In genomic region chr3:145725078-145725477, GRCm38 (mm10) we compare ENCODE assay signal across 21 mouse cellular contexts. TPM values are rescaled to one million over a fixed set of nuclear protein-coding genes. Genes with fewer than 3 reads are reported as not detected.
DNase-seq lines count a peak whose midpoint lies in the region; ATAC-seq and TF ChIP-seq lines count a peak whose summit lies in the region.
"Had no signal": no experiment of that assay in that cellular context is flagged by ENCODE, and none has a peak within 500 bp of the region (broad histone marks: within the 10 kb centered on the region; RNA-seq: fewer than 3 reads in every experiment).

No protein-coding gene starts in this region.

- no peaks in the 10 kb centered on the region for H3K9me3 ChIP-seq in hindbrain, postnatal 0 days (ENCODE audit: low read length)
- no peaks in the 10 kb centered on the region for H3K9me3 ChIP-seq in hindbrain, embryonic 16.5 days (ENCODE audit: control insufficient read depth, low read length)
- no peaks in the 10 kb centered on the region for H3K9me3 ChIP-seq in midbrain, postnatal 0 days (ENCODE audit: low read length)
- H3K9me3 ChIP-seq in midbrain, embryonic 16.5 days (replicated peaks; ENCODE audit: control insufficient read depth, low read length, poor library complexity, severe bottlenecking) = no peaks in the 10 kb centered on the region
- H3K9me3 ChIP-seq: embryonic facial prominence, embryonic 15.5 days; forebrain, embryonic 10.5 days; heart, embryonic 10.5 days; hindbrain, embryonic 15.5 days; limb, embryonic 10.5 days had no signal

- H3K36me3 ChIP-seq in hindbrain, postnatal 0 days (ENCODE audit: insufficient read depth, low read length) = no peaks in the 10 kb centered on the region
- no peaks in the 10 kb centered on the region for H3K36me3 ChIP-seq in hindbrain, embryonic 16.5 days (ENCODE audit: control insufficient read depth, insufficient read depth, low read length)
- no peaks in the 10 kb centered on the region for H3K36me3 ChIP-seq in midbrain, postnatal 0 days (ENCODE audit: insufficient read depth, low read length)
- no peaks in the 10 kb centered on the region for H3K36me3 ChIP-seq in midbrain, embryonic 16.5 days (ENCODE audit: control insufficient read depth, insufficient read depth, low read length)
- H3K36me3 ChIP-seq: embryonic facial prominence, embryonic 15.5 days; forebrain, embryonic 10.5 days; heart, embryonic 10.5 days; hindbrain, embryonic 15.5 days; limb, embryonic 10.5 days had no signal

- no peak overlapping the region for H3K9ac ChIP-seq in hindbrain, postnatal 0 days (replicated peaks; ENCODE audit: low read length)
- H3K9ac ChIP-seq in hindbrain, embryonic 16.5 days (ENCODE audit: low read depth, low read length) = no peak overlapping the region
- H3K9ac ChIP-seq in midbrain, postnatal 0 days (replicated peaks; ENCODE audit: low read length, poor library complexity, severe bottlenecking) = no peak overlapping the region
- no peak overlapping the region for H3K9ac ChIP-seq in midbrain, embryonic 16.5 days (ENCODE audit: low read depth, low read length)
- H3K9ac ChIP-seq: embryonic facial prominence, embryonic 15.5 days; hindbrain, embryonic 15.5 days; liver, embryonic 14.5 days had no signal

- no peak overlapping the region for H3K4me2 ChIP-seq in hindbrain, postnatal 0 days (ENCODE audit: low read depth, low read length)
- H3K4me2 ChIP-seq in hindbrain, embryonic 16.5 days (ENCODE audit: low read length) = no peak overlapping the region
- H3K4me2 ChIP-seq in midbrain, postnatal 0 days (ENCODE audit: low read depth, low read length, poor library complexity, severe bottlenecking) = no peak overlapping the region
- H3K4me2 ChIP-seq in midbrain, embryonic 16.5 days (ENCODE audit: low read length) = no peak overlapping the region
- H3K4me2 ChIP-seq: embryonic facial prominence, embryonic 15.5 days; hindbrain, embryonic 15.5 days had no signal

- H3K4me3 ChIP-seq in hindbrain, postnatal 0 days (ENCODE audit: low read length) = no peak overlapping the region
- no peak overlapping the region for H3K4me3 ChIP-seq in hindbrain, embryonic 16.5 days (ENCODE audit: low read length)
- H3K4me3 ChIP-seq in layer of hippocampus, adult 2 months = no peak overlapping the region
- no peak overlapping the region for H3K4me3 ChIP-seq in midbrain, postnatal 0 days (ENCODE audit: low read depth, low read length)
- H3K4me3 ChIP-seq in midbrain, embryonic 16.5 days (ENCODE audit: low read depth, low read length) = no peak overlapping the region
- H3K4me3 ChIP-seq: embryonic facial prominence, embryonic 15.5 days; forebrain, embryonic 10.5 days; heart, embryonic 10.5 days; hindbrain, embryonic 15.5 days; limb, embryonic 10.5 days had no signal

- peak; percentile 23 for TF ChIP-seq CTCF in hindbrain, postnatal 0 days (IDR thresholded peaks at IDR 0.05; ENCODE audit: low read depth)
- TF ChIP-seq CTCF in layer of hippocampus, adult 2 months (conservative IDR thresholded peaks at IDR 0.05) = peak; percentile 48
- TF ChIP-seq CTCF in midbrain, postnatal 0 days (IDR thresholded peaks at IDR 0.05) = peak; percentile 30; the same call in 1 of the 2 replicates

- no peak for DNase-seq in hindbrain, postnatal 0 days (ENCODE audit: low spot score)
- DNase-seq in layer of hippocampus, adult 2 months (ENCODE audit: low spot score in 2 of 2) = no peak
- DNase-seq in layer of hippocampus, postnatal 14 days (ENCODE audit: low spot score in 2 of 2) = no peak
- no peak for DNase-seq in midbrain, postnatal 0 days (ENCODE audit: low spot score)
- DNase-seq in thymus, postnatal 0 days (ENCODE audit: low spot score) = no peak
- DNase-seq: cerebellum, adult 9-10 months; embryo, embryonic 11 days; gastrocnemius, postnatal 36 days; layer of hippocampus, postnatal 36 days; midbrain, embryonic 14.5 days; retina, postnatal 1 day; right cerebral cortex, postnatal 4 days had no signal

- no peaks in the 10 kb centered on the region for H3K27me3 ChIP-seq in hindbrain, postnatal 0 days (ENCODE audit: insufficient read depth, low read length)
- H3K27me3 ChIP-seq in hindbrain, embryonic 16.5 days (replicated peaks; ENCODE audit: control insufficient read depth, insufficient read depth, low read length) = no peaks in the 10 kb centered on the region
- H3K27me3 ChIP-seq in midbrain, postnatal 0 days (ENCODE audit: insufficient read depth, low read length) = no peaks in the 10 kb centered on the region
- H3K27me3 ChIP-seq in midbrain, embryonic 16.5 days (ENCODE audit: control insufficient read depth, insufficient read depth, low read depth, low read length) = no peaks in the 10 kb centered on the region
- H3K27me3 ChIP-seq: embryonic facial prominence, embryonic 15.5 days; hindbrain, embryonic 15.5 days had no signal

- no peak overlapping the region for H3K27ac ChIP-seq in hindbrain, postnatal 0 days
- H3K27ac ChIP-seq in hindbrain, embryonic 16.5 days (ENCODE audit: low read depth, low read length) = no peak overlapping the region
- no peak overlapping the region for H3K27ac ChIP-seq in layer of hippocampus, adult 2 months
- no peak overlapping the region for H3K27ac ChIP-seq in midbrain, postnatal 0 days (ENCODE audit: low read depth, low read length)
- no peak overlapping the region for H3K27ac ChIP-seq in midbrain, embryonic 16.5 days (ENCODE audit: low read length)
- H3K27ac ChIP-seq: embryonic facial prominence, embryonic 15.5 days; forebrain, embryonic 10.5 days; heart, embryonic 10.5 days; hindbrain, embryonic 15.5 days; limb, embryonic 10.5 days; liver, embryonic 14.5 days had no signal

- WGBS in hindbrain, postnatal 0 days = 70% methylated on average over 8 of the region's 8 CpGs
- WGBS in hindbrain, embryonic 16.5 days = 70% methylated on average over 8 of the region's 8 CpGs
- 76% methylated on average over 8 of the region's 8 CpGs for WGBS in midbrain, postnatal 0 days
- WGBS in midbrain, embryonic 16.5 days = 79% methylated on average over 8 of the region's 8 CpGs

- no peaks in the 10 kb centered on the region for H3K4me1 ChIP-seq in hindbrain, postnatal 0 days (ENCODE audit: insufficient read depth, low read length)
- H3K4me1 ChIP-seq in hindbrain, embryonic 16.5 days (ENCODE audit: control insufficient read depth, insufficient read depth, low read depth, low read length) = no peaks in the 10 kb centered on the region; the same call in 1 of the 2 replicates
- no peaks in the 10 kb centered on the region for H3K4me1 ChIP-seq in midbrain, postnatal 0 days (ENCODE audit: insufficient read depth, low read length)
- peaks cover 11% of the 10 kb centered on the region for H3K4me1 ChIP-seq in midbrain, embryonic 16.5 days (ENCODE audit: control insufficient read depth, insufficient read depth, low read length)
- H3K4me1 ChIP-seq: hindbrain, embryonic 15.5 days had no signal

- no peak for ATAC-seq in hindbrain, postnatal 0 days
- no peak for ATAC-seq in hindbrain, embryonic 16.5 days
- ATAC-seq in midbrain, postnatal 0 days (ENCODE audit: low FRiP score) = no peak
- no peak for ATAC-seq in midbrain, embryonic 16.5 days

RNA-seq across cellular contexts. Expression of gene Ddah1, which starts 33.4 kb away (rescaled TPM):
- 125 and 126 TPM in 2 replicates for total RNA-seq in hindbrain, postnatal 0 days (2014; rRNA removed)
- polyA plus RNA-seq in hindbrain, postnatal 0 days (2015; fragmentation: Nextera tagmentation; extraction: Ambion mirVana) = 164 and 170 TPM in 2 replicates
- polyA plus RNA-seq in hindbrain, embryonic 16.5 days (2015; fragmentation: Nextera tagmentation; extraction: Ambion mirVana) = 119 and 132 TPM in 2 replicates
- 10 to 100 TPM; 51.8 to 52.9 TPM for total RNA-seq in layer of hippocampus, adult 2 months (2021)
- total RNA-seq in layer of hippocampus, postnatal 14 days (2021) = 10 to 100 TPM; 62.6 to 72.2 TPM
- 162 and 163 TPM in 2 replicates for total RNA-seq in midbrain, postnatal 0 days (2014; rRNA removed)
- 203 and 209 TPM in 2 replicates for polyA plus RNA-seq in midbrain, postnatal 0 days (2015; fragmentation: Nextera tagmentation; extraction: Ambion mirVana)
- 151 and 166 TPM in 2 replicates for polyA plus RNA-seq in midbrain, embryonic 16.5 days (2015; fragmentation: Nextera tagmentation; extraction: Ambion mirVana)
- polyA plus RNA-seq in thymus, postnatal 0 days (2015; fragmentation: Nextera tagmentation; extraction: Ambion mirVana) = 2.9 and 3.2 TPM in 2 replicates
- total RNA-seq: megakaryocyte, adult 5-6 weeks had no signal

Comparison
In these comparisons a context has a peak if more than half of its experiments do, and no peak if none do; other contexts are left out.
1. RNA of gene Ddah1, which starts 33.4 kb away (polyA plus RNA-seq): 203 to 209 TPM in midbrain, postnatal 0 days, 164 to 170 TPM in hindbrain, postnatal 0 days, 151 to 166 TPM in midbrain, embryonic 16.5 days and 119 to 132 TPM in hindbrain, embryonic 16.5 days; 2.9 to 3.2 TPM in thymus, postnatal 0 days; every median in the first group is over 10 times any median in the second.
2. Peak in every context shown above with its lines, with median percentiles within 50 percentile points of each other: CTCF ChIP-seq.